Mouse (Mus musculus) frontal cortex, postnatal 25 days (tissue): ENCODE data around the gene Igsf3.

Experiments
- DNase-seq, 2 experiments: peaks; one replicate each; pipeline ENCODE4 v3.0.0; 2022; ENCODE audit warnings: low spot score in 2 of 2

Gene Igsf3

DNA sequence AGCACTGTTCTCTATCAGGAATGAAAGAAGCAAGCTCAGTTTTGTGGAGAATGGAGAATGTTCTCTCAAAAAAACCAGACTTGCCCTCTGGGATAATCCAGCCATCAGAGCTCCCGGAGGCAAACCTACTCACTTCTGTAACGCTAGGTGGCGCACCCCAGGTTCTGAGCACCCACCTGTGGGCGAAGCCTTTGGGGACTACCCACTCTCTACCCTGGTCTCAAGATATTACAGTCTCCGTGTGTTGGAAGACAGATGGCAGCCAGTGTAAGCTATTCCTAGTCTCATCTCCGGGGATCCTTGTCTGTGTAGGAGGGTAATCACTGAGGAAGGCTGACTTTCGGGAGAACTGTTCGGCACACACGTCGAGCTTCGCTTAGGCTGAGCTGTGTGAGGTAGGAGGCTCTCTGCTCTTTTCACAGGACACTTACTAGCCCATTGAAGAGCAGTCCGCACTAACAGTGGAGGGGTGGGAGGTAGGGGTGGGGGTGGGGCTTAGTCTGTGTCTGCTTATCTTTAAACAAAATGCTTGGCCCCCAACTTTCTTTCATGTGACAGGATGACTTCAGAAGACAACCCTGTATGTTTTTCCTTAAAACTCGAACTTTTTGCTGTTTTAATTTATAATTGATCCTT is 4.4 kb upstream of the Igsf3 start:
- peak; percentile 57 to 75 for DNase-seq

- no peak for DNase-seq
These were observed 557 bp downstream of the Igsf3 start for GRCm38 (mm10) chr3:101377256-101378024.

- no peak for DNase-seq
These were observed 1.2 kb downstream of the Igsf3 start for GRCm38 (mm10) chr3:101378102-101378501.

DNA sequence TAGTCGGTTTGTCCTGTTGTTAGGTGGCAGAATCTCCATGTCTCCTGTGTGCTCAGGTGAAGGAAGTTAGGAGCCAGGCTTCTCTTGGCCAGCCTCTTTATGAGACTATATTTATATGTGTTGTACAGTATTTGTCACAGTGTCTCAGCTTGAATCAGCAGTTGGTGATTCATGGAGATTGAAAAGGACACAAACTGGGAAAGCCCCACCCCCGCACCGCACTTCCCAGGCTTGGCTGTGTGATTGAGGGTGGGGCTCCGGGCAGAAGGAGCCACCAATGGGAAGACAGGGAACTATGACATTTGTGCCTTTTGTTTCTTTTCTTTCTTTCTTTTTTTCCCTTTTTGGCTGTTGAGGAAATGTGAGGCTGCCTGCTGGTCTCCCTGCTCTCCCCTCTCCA is 2.9 kb downstream of the Igsf3 start:
- peak in 1 of 2 experiments; percentile 64 for DNase-seq

DNA sequence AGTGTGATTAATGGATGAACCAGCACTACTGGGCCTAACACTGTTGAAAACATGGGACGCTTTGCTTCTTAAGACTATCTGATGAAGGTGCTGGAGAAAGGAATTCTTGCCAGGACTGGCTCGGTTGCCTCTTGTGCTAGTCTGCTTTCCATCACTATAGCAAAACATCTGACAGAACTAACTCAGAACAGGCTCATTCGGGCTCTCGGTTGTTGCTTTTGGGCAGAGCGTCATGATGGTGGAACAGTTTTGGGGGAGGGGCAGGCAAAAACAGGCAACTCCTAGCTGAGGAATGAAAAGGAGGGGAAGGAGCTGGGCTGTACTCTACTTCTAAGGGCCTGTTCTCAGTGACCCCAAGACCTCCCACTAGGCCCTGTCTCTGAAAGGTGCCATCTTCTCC is 4.8 kb downstream of the Igsf3 start:
- DNase-seq = no peak

DNA sequence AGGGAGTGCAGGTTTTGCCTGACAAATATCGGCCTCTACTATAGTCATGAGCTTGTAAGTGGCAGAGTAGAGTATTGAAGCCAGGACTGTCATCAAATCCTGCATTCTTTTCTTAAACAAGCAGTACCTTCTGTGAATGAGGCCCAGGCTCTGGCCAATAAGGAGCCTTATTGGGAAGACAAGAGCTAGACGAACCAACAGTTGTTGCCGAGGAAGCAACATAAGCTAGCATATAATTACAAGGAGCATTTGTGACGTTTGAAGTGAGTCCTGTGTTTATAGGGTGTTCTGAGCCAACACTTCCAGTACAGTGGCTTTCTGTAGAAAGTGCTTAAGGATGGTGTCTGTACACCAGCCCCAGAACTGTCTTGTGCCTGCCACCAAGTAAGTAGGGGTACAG is 5.9 kb downstream of the Igsf3 start:
- DNase-seq = no peak

GRCm38 (mm10) chr3:101386430-101387016 is 9.6 kb downstream of the Igsf3 start:
- no peak for DNase-seq

GRCm38 (mm10) chr3:101387849-101388248 is 11.0 kb downstream of the Igsf3 start:
- no peak for DNase-seq

- DNase-seq = no peak
These were observed 12.7 kb downstream of the Igsf3 start for GRCm38 (mm10) chr3:101389566-101389965.

GRCm38 (mm10) chr3:101390472-101390871 is 13.6 kb downstream of the Igsf3 start:
- no peak for DNase-seq

GRCm38 (mm10) chr3:101391991-101392390 is 15.1 kb downstream of the Igsf3 start:
- DNase-seq = no peak

DNA sequence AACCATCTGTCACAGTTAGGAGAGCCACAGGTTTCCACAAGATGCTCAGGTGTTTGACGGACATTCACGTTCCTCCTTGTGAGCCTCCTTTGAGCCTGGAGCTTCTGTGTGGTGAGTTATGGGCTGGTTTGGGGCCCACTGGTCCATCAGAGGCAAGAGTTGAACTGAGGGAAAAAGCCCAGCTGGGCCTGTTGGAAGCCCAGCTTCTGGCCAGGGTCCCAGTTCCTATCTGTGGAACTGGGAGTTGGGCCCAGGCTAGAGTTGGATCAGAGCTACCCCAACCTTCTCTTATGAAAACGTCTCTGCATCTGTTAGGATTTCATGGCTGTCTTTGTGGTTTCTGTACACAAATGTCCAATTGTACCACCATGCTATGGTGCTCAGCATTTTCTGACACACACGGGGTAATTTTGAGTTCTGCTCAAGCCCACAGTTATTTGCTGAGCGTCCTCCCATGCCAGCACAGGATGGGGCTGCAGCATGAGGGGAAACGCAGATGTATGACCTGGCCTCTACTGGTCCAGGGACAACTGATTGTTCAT is 16.3 kb downstream of the Igsf3 start:
- DNase-seq = no peak

DNA sequence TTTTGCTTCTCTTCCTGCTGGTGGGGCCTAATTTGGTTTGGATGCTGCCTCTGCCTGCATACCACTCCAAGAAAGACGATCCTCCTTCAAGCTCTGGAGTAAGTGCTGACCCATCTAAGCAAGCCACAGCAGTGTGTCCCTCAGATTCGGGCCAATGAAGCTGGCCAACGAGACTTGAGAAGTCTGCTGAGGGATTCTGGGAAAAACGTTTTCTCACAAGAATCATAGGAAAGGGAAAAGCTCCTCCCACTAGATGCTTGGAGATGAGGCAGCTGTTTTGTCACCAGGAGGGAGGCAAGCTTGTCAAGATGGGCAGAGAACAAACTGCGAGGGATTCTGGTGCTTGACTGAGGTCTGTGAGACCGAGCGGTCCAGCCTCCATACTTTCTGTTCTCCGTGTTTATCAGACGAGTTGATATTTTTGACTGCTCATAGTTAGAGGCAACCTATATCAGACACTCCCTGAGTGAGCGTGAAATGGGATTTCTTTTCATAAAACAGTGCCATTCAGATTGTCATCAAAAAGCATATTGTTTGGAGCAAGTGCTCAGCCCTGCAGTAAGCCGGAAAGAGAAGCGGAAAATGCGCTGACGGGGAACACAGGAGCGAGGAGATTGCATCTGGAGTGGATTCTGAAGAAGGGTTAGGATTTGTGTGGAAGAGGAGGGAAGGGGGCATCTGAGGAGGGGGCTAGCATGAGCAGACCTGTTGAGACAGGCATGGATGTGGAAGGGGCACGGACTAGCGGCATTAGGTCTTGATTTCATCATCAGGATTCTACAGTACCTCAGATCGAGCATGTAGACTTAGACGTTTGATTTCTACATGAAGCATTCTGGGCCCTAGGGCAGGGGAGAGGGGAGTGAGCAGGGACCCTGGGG is 17.0 kb downstream of the Igsf3 start:
- no peak for DNase-seq

GRCm38 (mm10) chr3:101395341-101395740 is 18.5 kb downstream of the Igsf3 start:
- DNase-seq = no peak

GRCm38 (mm10) chr3:101396061-101396460 is 19.2 kb downstream of the Igsf3 start:
- DNase-seq = no peak

- no peak for DNase-seq
These were observed 19.9 kb downstream of the Igsf3 start for GRCm38 (mm10) chr3:101396726-101397263.

GRCm38 (mm10) chr3:101397422-101397821 is 20.5 kb downstream of the Igsf3 start:
- no peak for DNase-seq

DNA sequence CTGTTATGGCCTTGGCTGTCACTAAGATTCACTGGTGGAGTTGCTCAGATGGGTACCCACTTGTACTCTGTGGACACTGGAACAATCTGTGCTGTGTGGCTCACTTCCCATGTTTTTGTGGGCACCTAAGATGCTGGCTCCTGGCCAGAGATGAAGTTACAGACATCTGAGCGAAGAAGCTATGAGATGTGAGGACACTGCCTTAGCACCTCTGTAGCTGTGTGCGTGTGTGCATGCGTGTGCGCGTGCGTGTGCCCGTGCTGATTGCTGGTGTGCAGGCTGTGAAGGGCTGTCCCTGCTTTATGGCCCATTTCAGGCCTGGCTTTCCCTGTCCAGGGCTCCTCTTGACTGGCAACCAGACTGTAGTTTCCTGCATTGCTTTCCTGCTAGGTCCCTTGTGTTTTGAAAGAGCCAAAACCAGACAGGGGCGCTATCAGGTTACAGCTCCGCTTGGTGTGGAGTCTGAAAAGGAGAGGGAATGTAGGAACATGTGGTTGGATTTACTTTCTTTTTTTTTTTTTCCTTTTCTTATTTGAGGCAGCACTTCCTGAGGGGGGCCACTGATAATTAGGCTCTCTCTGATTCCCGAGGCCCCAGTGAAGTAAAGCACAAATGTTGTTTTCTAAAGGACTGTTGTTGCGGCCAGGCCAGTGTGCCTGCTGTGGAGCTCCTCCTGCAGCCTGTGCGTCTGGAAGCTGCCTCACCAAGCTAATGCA is 21.3 kb downstream of the Igsf3 start:
- no peak for DNase-seq

- no peak for DNase-seq
These were observed 22.0 kb downstream of the Igsf3 start for GRCm38 (mm10) chr3:101398877-101399276.

GRCm38 (mm10) chr3:101401501-101401900 is 24.6 kb downstream of the Igsf3 start:
- no peak for DNase-seq
